1 mouse cellular context compared by ENCODE assay signal in genomic region chr9:106891829-106892551, GRCm38 (mm10).
TF ChIP-seq lines count a peak whose summit lies in the region.

Manf (minus strand) TSS chr9:106891979.

TF ChIP-seq in CH12.LX, 34 proteins besides CTCF, POLR2A, EP300 and RAD21 (continued from another document):
- TF ChIP-seq RCOR1 (conservative IDR thresholded peaks at IDR 0.05; ENCODE audit: low read depth, low read length) (no peak; the same call in 1 of the 2 replicates), MYC (IDR thresholded peaks at IDR 0.05; ENCODE audit: low read depth, low read length) (peak; percentile 85), NELFE (IDR thresholded peaks at IDR 0.05; ENCODE audit: low read depth, low read length) (peak; percentile 94), TCF12 (IDR thresholded peaks at IDR 0.05; ENCODE audit: low read depth, low read length) (peak; percentile 80), USF2 (conservative IDR thresholded peaks at IDR 0.05; ENCODE audit: low read depth, low read length) (peak; percentile 57), POLR2AphosphoS2 (IDR thresholded peaks at IDR 0.05; ENCODE audit: low read depth, low read length) (0 out of 2 replicates have a peak, but pooled peaks have one; percentile 47), BHLHE40 (IDR thresholded peaks at IDR 0.05; ENCODE audit: low read depth, low read length) (peak; percentile 3; the same call in 1 of the 2 replicates), MEF2A (IDR thresholded peaks at IDR 0.05; ENCODE audit: borderline replicate concordance, low read depth, low read length) (0 out of 2 replicates have a peak, but pooled peaks have one; percentile 11), CHD2 (IDR thresholded peaks at IDR 0.05; ENCODE audit: low read length) (peak; percentile 94), ZMIZ1 (IDR thresholded peaks at IDR 0.05; ENCODE audit: low read depth, low read length) (peak; percentile 97)
